Mouse (Mus musculus) kidney, adult 9 months (tissue): ENCODE measurements around the gene Serpine2.

Experiments used
- DNase-seq: peaks from one replicate; pipeline ENCODE4 v3.0.0; 2022

Gene Serpine2

DNA sequence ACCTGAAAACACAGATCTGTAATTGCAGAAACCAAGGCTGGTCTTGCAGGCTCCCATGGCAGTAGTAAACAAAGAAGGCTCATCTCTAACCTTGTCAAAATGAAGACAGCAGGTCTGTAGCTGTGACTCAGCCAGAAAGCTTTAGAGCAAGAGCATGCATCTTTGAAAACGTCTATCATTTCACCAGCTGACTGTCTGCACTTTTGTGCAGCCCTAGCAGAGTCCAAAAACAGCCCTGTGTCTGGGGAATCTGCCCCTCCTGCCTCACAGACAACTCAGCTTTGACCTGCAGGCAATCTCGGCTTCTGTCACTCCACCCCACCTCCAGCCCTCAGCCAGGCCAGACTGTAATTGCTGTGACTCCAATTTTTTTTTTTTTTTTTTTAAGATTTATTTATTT is 105.6 kb downstream of the Serpine2 start:
- DNase-seq = no peak

DNA sequence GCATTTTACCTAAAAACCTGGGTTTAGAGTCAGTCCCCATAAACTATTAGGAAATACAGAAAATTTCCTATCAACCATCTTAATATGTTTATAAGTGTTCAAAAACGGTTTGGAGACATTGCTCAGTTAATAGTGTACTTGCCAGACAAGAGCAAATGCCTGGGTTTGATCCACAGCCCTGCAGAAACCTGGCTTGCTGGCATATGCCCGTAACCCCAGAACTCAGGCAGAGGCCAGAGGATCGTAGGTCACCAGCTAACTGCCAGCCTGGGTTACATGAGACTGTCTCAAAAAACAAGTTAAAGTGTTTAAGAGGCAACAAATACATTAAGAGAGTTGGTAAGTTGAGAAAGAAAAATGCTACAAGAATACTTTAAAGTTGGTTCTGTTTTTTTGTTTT is 106.0 kb downstream of the Serpine2 start:
- DNase-seq = no peak

DNA sequence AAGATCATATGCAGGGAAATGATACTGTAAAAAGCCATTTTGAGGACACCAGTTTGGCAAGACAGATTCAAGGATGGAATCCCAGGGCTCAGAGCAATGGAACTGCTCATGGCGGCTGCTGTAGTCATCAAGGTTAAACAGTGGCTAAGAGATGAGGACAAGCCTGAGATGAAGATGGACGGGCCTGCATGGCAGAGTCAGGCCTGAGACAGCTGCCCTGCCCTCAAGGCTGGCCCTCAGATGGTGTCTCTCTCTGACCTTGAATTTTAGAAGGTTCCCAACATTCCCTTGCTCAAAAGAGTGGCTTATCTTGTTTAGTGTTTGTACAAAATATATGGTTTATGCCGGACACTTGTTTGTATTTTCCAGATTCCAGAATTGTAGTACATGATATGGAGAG is 107.5 kb downstream of the Serpine2 start:
- DNase-seq = no peak

DNA sequence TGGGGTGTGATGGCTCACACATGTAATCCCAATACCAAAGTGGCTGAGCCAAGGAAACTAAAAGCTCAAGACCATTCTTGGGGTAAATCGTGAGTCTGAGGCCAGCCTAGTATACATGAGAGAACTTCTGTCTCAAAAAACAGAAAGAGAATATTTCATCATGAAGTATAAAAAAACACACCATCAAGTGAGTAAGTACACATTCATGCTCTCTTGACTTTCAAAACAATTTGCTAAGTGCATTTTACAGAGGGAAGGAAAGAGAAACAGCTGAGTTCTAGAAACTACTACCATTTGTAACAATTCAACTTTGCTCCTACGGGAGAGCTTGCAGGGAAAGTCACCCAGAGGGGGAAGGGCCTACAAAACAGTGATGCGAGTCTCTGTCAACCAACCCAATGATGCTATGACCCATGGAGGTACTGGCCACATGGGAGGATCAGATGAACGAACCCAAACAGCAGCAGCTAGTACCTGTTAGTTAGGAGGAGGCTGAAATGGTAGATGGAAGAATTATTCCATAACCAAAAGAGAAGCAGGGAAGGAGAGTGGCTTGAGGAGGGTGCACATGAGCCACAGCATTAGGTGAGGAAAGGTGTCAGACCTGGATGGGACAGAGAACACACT is 108.2 kb downstream of the Serpine2 start:
- no peak for DNase-seq

DNA sequence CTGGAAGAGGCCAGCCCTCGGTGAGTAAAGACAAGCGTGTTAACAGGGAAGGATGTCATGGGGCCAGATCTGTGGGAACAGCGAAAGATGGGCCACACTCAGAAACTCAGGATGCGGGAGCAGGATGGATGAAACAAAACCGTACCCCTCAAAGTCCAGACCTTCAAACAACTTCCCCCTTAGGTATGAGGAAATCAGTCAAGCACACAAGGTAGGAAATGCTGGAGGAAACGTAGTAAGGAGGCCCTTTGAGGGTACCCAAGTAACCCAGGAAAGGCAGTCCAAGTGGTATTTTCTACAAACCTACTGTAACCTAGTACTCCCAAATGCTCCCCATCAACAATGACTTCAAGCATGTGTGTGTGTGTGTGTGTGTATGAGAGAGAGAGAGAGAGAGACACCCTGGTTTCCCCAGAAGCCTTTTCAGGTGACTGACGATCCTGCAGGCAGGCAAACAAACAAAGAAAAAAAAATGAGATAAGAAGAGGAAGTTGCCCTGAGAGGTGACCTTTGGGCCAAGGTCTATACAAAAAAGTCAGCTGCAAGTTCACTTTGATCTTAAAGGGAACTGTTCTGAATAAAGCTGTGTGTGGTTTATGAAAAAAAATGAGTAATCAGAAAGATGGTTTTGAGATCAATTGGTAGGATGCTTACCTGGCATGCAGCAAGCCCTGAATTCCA is 108.8 kb downstream of the Serpine2 start:
- DNase-seq = no peak

DNA sequence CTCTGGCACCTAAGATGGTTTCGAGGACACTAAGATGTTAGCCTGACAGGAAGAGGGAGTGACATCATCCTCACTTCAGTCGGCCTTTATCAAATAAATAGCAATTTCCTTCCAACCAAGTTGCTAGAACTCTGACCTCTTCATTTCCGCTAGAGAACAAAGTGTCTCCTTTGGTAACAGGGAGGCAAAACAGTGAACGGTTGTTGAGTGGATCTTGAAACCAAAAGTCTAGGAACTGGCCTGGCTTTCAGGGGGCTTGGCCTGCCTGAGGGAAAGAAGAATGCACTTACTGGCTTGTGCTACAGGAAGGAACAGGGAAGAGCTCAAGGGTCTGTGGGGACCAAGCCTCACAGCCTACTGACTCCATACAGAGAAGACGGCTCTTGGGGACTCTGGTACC is 109.8 kb downstream of the Serpine2 start:
- peak; percentile 74 for DNase-seq

DNA sequence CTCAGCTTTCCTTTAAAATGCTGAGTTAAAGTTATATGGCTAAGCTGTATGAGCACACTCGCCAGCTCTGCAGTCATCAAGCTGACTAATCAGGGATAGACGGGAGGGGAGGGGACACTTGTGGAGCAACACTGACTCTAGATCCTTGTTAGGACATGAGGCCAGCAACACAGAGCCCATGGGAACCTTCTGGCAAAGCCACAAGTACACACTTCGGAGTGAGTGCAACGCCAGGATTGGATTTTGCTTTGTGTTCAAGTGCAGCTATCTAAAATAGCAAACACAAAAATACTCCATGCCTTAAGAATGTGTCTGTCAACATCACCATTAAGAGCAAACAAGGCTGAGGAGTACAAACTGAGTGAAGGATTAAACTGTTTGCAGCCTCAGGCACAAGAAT is 114.9 kb downstream of the Serpine2 start:
- DNase-seq = no peak
